8 mouse cellular contexts compared by ENCODE assay signal in genomic region chr2:33444358-33444757, GRCm38 (mm10). TPM values are rescaled to one million over a fixed set of nuclear protein-coding genes. Genes with fewer than 3 reads are reported as not detected.
A peak's percentile ranks its signal among the peaks of the same experiment; 100 is the strongest.
DNase-seq lines count a peak whose midpoint lies in the region; ATAC-seq lines count a peak whose summit lies in the region.
"Had no signal": no experiment of that assay in that cellular context is flagged by ENCODE, and none has a peak within 500 bp of the region (broad histone marks: within the 10 kb centered on the region; RNA-seq: fewer than 3 reads in every experiment).

No protein-coding gene starts in this region.

- no peaks in the 10 kb centered on the region for H3K27me3 ChIP-seq in stomach, embryonic 16.5 days (ENCODE audit: control insufficient read depth, insufficient read depth, low read length)
- H3K27me3 ChIP-seq: neural tube, embryonic 13.5 days had no signal

- H3K4me2 ChIP-seq in stomach, embryonic 16.5 days (ENCODE audit: low read depth, low read length) = no peak overlapping the region
- H3K4me2 ChIP-seq: neural tube, embryonic 13.5 days had no signal

- ATAC-seq in stomach, embryonic 16.5 days (ENCODE audit: insufficient read depth, low FRiP score) = peak; percentile 44

- 0 out of 2 replicates have a peak, but pooled peaks cover 4% of the 10 kb centered on the region for H3K36me3 ChIP-seq in stomach, embryonic 16.5 days (ENCODE audit: control insufficient read depth, insufficient read depth, low read length)

- DNase-seq in MN1 (ENCODE audit: low spot score) = peak; percentile 95
- DNase-seq in adrenal gland, adult 2 months = peak; percentile 95
- peak; percentile 75 to 80 for DNase-seq in frontal cortex, postnatal 10 days (ENCODE audit: low spot score in 2 of 2)
- DNase-seq in heart, postnatal 4 days = peak; percentile 95
- peak; percentile 84 to 86 for DNase-seq in left cerebral cortex, postnatal 36 days (ENCODE audit: low spot score in 2 of 2)
- no peak for DNase-seq in spleen, postnatal 36 days (ENCODE audit: low spot score in 2 of 2)

- no peak overlapping the region for H3K4me3 ChIP-seq in stomach, embryonic 16.5 days (replicated peaks; ENCODE audit: low read length)
- H3K4me3 ChIP-seq: neural tube, embryonic 13.5 days had no signal

- intact Hi-C loops in left cerebral cortex, postnatal 36 days (cut with DNase I) = no loop called here

- H3K4me1 ChIP-seq in stomach, embryonic 16.5 days (ENCODE audit: control insufficient read depth, insufficient read depth, low read length) = peaks cover 2% of the 10 kb centered on the region; the same call in 1 of the 2 replicates

- H3K9ac ChIP-seq in stomach, embryonic 16.5 days (ENCODE audit: low read length) = no peak overlapping the region
- H3K9ac ChIP-seq: neural tube, embryonic 13.5 days had no signal

- H3K9me3 ChIP-seq in stomach, embryonic 16.5 days (replicated peaks; ENCODE audit: control insufficient read depth, low read length) = no peaks in the 10 kb centered on the region
- H3K9me3 ChIP-seq: neural tube, embryonic 13.5 days had no signal

- 41% methylated on average over 5 of the region's 5 CpGs for WGBS in stomach, embryonic 16.5 days

- H3K27ac ChIP-seq in stomach, embryonic 16.5 days (ENCODE audit: low read length) = no peak overlapping the region
- H3K27ac ChIP-seq: neural tube, embryonic 13.5 days had no signal

RNA-seq across cellular contexts. Expression of gene Zbtb34, which starts 13.2 kb away (rescaled TPM):
- total RNA-seq in adrenal gland, adult 2 months (2021) = 1 to 10 TPM; 6.4 to 7.1 TPM
- 2.4 and 3.8 TPM in 2 replicates for polyA plus RNA-seq in adrenal gland, adult 2 months (2012; rRNA removed)
- 10 to 100 TPM; 22.1 to 27.5 TPM for total RNA-seq in heart, postnatal 4 days (2021)
- 10 to 100 TPM; 18.9 to 27.1 TPM for total RNA-seq in left cerebral cortex, postnatal 36 days (2021)
- 7.5 and 8.2 TPM in 2 replicates for polyA plus RNA-seq in stomach, embryonic 16.5 days (2015; fragmentation: Nextera tagmentation; extraction: Ambion mirVana)

RNA-seq across cellular contexts. Expression of gene Zbtb43, which starts 24.0 kb away (rescaled TPM):
- 10 to 100 TPM; 19.9 to 26.4 TPM for total RNA-seq in adrenal gland, adult 2 months (2021)
- polyA plus RNA-seq in adrenal gland, adult 2 months (2012; rRNA removed) = 3.5 and 4.9 TPM in 2 replicates
- total RNA-seq in heart, postnatal 4 days (2021) = 10 to 100 TPM; 19.8 to 22.2 TPM
- total RNA-seq in left cerebral cortex, postnatal 36 days (2021) = 10 to 100 TPM; 26.7 to 28.3 TPM
- 15.3 and 19.2 TPM in 2 replicates for polyA plus RNA-seq in stomach, embryonic 16.5 days (2015; fragmentation: Nextera tagmentation; extraction: Ambion mirVana)

Comparison
In these comparisons a context has a peak if more than half of its experiments do, and no peak if none do; other contexts are left out.
1. DNase-seq: peak in MN1 (single experiment), adrenal gland, adult 2 months (single experiment), frontal cortex, postnatal 10 days (2 of 2), heart, postnatal 4 days (single experiment) and left cerebral cortex, postnatal 36 days (2 of 2); none in spleen, postnatal 36 days (0 of 2).